Mouse (Mus musculus): Measurements from ENCODE around the gene Dpy19l1. TPM values are rescaled to one million over a fixed set of nuclear protein-coding genes. Genes with fewer than 3 reads are reported as not detected.

The Dpy19l1 gene
- polyA plus RNA-seq, 2 experiments: 10.9 to 17.9 TPM

DNA sequence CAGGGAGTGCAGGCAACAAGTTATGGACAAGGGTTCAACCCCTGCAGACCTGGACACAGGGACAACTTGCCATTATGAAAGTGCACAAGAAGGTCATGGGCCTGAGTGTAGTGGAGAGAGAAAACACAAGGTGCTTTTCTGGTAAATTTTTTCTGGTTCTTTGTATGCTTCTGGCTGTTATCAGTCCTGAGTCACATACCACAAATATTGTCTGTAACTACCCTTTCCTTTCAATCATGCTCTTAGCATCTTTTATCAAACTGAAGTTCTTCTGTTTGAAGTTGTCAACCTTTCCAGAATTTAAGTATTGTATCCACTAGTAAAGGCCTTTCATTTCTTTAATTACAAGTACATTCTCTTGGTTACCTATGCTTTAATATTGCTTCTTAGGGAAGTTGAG, 73.2 kb downstream of the Dpy19l1 start:
- H3K36me3 ChIP-seq (replicated peaks; ENCODE audit: control insufficient read depth, insufficient read depth, low read depth): peaks cover 17% of the 10 kb centered on the region; the same call in 1 of the 2 replicates

DNA sequence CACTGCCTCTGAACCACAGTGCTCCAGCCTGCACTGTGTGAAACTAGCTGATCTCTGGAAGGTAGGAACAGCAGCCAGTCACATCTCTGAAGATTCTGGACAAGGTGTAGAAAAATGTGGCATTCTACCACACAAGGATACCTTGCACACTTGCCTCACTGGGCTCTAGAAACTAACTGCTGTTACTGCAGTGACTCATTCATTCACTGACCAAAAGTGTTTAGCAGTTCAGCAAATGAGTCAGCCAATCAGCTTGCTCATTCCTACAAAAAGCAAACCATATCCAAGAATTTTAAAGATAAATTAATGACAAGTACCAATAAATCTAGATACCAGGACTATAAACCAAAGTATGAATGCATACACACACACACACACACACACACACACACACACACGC, 77.3 kb downstream of the Dpy19l1 start:
- WGBS (ENCODE audit: insufficient replicate concordance): 88% methylated on average over 1 of the region's 1 CpGs
- no peak for ATAC-seq (ENCODE audit: insufficient read depth)
- no peak for DNase-seq (ENCODE audit: low read depth in 3 of 3, low spot score in 3 of 3)
- peaks cover 13% of the 10 kb centered on the region for H3K36me3 ChIP-seq (replicated peaks; ENCODE audit: control insufficient read depth, insufficient read depth, low read depth)
- H3K9me3 ChIP-seq (ENCODE audit: control insufficient read depth, low read length): no peaks in the 10 kb centered on the region
- no peak overlapping the region for H3K4me2 ChIP-seq (ENCODE audit: low read depth)
- TF ChIP-seq EP300 (IDR thresholded peaks at IDR 0.05; ENCODE audit: low read depth): no peak
- TF ChIP-seq CTCF (IDR thresholded peaks at IDR 0.05; ENCODE audit: low read depth): no peak
- no peak overlapping the region for H3K9ac ChIP-seq (replicated peaks)
- no peak overlapping the region for H3K4me3 ChIP-seq (ENCODE audit: insufficient read depth in 1 of 2, low read depth in 2 of 2, low read length in 2 of 2)
- no peak overlapping the region for H3K27ac ChIP-seq
- H3K27me3 ChIP-seq (ENCODE audit: control insufficient read depth, insufficient read depth, low read length): no peaks in the 10 kb centered on the region
- H3K4me1 ChIP-seq (replicated peaks; ENCODE audit: control insufficient read depth in 2 of 2, insufficient read depth in 2 of 2, low read length in 1 of 2): no peaks in the 10 kb centered on the region

More for the DNA sequence above, 73.2 kb downstream of the Dpy19l1 start:
- TF ChIP-seq EP300 (IDR thresholded peaks at IDR 0.05; ENCODE audit: low read depth) (no peak), CTCF (IDR thresholded peaks at IDR 0.05; ENCODE audit: low read depth) (no peak)
- no peak for ATAC-seq (ENCODE audit: insufficient read depth)
- H3K9ac ChIP-seq (replicated peaks): no peak overlapping the region
- no peak for DNase-seq (ENCODE audit: low read depth in 3 of 3, low spot score in 3 of 3)
- H3K4me3 ChIP-seq (ENCODE audit: insufficient read depth in 1 of 2, low read depth in 2 of 2, low read length in 2 of 2): no peak overlapping the region
- H3K9me3 ChIP-seq (ENCODE audit: control insufficient read depth, low read length): no peaks in the 10 kb centered on the region
- no peaks in the 10 kb centered on the region for H3K4me1 ChIP-seq (replicated peaks; ENCODE audit: control insufficient read depth in 2 of 2, insufficient read depth in 2 of 2, low read length in 1 of 2)
- H3K27ac ChIP-seq: no peak overlapping the region
- H3K4me2 ChIP-seq (ENCODE audit: low read depth): no peak overlapping the region
- H3K27me3 ChIP-seq (ENCODE audit: control insufficient read depth, insufficient read depth, low read length): no peaks in the 10 kb centered on the region

DNA sequence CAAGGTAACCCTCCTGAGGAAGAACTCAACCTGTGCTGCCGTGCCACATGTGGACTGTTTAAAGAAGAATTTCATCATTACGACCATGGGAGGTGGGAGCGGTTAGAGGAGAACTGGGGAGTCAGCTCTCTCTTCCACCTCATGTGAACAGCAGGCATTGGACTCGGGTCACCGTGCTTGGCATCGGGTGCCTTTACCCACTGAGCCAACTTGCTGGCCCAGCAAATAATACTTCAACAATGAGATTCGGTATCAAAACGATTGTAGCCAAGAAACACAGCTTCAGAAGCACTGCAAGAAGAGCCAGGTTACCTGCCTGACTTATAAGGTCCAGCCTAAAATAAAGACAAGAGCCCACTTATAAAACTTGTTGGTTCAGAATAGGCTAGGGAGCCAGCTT, 79.7 kb downstream of the Dpy19l1 start:
- no peaks in the 10 kb centered on the region for H3K27me3 ChIP-seq (ENCODE audit: control insufficient read depth, insufficient read depth, low read length)
- H3K36me3 ChIP-seq (replicated peaks; ENCODE audit: control insufficient read depth, insufficient read depth, low read depth): peaks cover 23% of the 10 kb centered on the region
- H3K4me2 ChIP-seq (ENCODE audit: low read depth): no peak overlapping the region
- DNase-seq (ENCODE audit: low read depth in 3 of 3, low spot score in 3 of 3) (no peak), ATAC-seq (ENCODE audit: insufficient read depth) (no peak)
- H3K9ac ChIP-seq (replicated peaks): no peak overlapping the region
- no peak for TF ChIP-seq CTCF (IDR thresholded peaks at IDR 0.05; ENCODE audit: low read depth)
- TF ChIP-seq EP300 (IDR thresholded peaks at IDR 0.05; ENCODE audit: low read depth): no peak
- no peaks in the 10 kb centered on the region for H3K4me1 ChIP-seq (replicated peaks; ENCODE audit: control insufficient read depth in 2 of 2, insufficient read depth in 2 of 2, low read length in 1 of 2)
- no peak overlapping the region for H3K4me3 ChIP-seq (ENCODE audit: insufficient read depth in 1 of 2, low read depth in 2 of 2, low read length in 2 of 2)
- no peaks in the 10 kb centered on the region for H3K9me3 ChIP-seq (ENCODE audit: control insufficient read depth, low read length)
- 83% methylated on average over 8 of the region's 8 CpGs for WGBS (ENCODE audit: insufficient replicate concordance)
- no peak overlapping the region for H3K27ac ChIP-seq

DNA sequence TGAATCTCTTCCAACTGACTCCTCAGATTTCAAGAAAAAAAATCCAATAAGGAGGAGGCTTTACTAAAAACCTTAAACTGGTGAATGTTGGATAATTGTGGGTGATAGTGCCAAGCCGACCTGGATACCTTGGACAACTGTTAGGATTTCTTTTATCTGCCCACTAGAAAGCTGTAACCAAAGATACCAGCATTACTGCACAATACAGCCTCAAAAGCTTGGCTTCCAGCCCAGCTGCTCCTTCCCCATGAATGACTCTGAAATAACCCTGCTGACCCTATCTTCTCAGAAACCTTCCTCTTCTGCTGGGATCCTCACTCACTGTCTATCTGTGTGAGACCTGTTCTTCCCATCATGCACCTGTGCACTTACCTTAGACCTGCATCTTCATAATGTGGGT, 81.1 kb downstream of the Dpy19l1 start:
- no peaks in the 10 kb centered on the region for H3K9me3 ChIP-seq (ENCODE audit: control insufficient read depth, low read length)
- H3K36me3 ChIP-seq (replicated peaks; ENCODE audit: control insufficient read depth, insufficient read depth, low read depth): peaks cover 24% of the 10 kb centered on the region
- no peak overlapping the region for H3K9ac ChIP-seq (replicated peaks)
- ATAC-seq (ENCODE audit: insufficient read depth) (no peak), DNase-seq (ENCODE audit: low read depth in 3 of 3, low spot score in 3 of 3) (no peak)
- no peak overlapping the region for H3K4me2 ChIP-seq (ENCODE audit: low read depth)
- WGBS (ENCODE audit: insufficient replicate concordance): 62% methylated on average over 1 of the region's 1 CpGs
- no peaks in the 10 kb centered on the region for H3K4me1 ChIP-seq (replicated peaks; ENCODE audit: control insufficient read depth in 2 of 2, insufficient read depth in 2 of 2, low read length in 1 of 2)
- no peak for TF ChIP-seq EP300 (IDR thresholded peaks at IDR 0.05; ENCODE audit: low read depth)
- TF ChIP-seq CTCF (IDR thresholded peaks at IDR 0.05; ENCODE audit: low read depth): no peak
- H3K27ac ChIP-seq: no peak overlapping the region
- no peaks in the 10 kb centered on the region for H3K27me3 ChIP-seq (ENCODE audit: control insufficient read depth, insufficient read depth, low read length)
- no peak overlapping the region for H3K4me3 ChIP-seq (ENCODE audit: insufficient read depth in 1 of 2, low read depth in 2 of 2, low read length in 2 of 2)

DNA sequence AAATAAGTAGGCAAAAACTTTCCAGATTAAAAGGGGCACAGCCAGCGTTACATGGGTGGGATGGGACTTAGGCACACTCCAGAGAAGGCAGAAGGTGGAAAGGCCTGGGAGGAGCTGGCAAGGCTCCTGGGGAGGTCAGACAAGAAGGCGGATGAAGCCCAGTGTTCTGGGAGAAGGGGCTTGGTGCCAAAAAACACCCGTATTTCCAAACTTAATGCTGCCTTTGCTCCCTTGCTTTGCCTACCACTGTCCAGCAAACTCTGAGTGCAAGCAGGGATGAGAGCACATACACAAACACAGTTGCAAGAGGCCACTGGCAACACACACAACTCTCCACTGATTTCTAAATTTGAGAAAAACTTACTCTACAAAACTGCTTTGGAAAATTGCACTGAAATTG, 81.7 kb downstream of the Dpy19l1 start:
- TF ChIP-seq EP300 (IDR thresholded peaks at IDR 0.05; ENCODE audit: low read depth) (no peak), CTCF (IDR thresholded peaks at IDR 0.05; ENCODE audit: low read depth) (no peak)
- Histone ChIP-seq H3K9me3 (ENCODE audit: control insufficient read depth, low read length) (no peaks in the 10 kb centered on the region), H3K4me1 (replicated peaks; ENCODE audit: control insufficient read depth in 2 of 2, insufficient read depth in 2 of 2, low read length in 1 of 2) (no peaks in the 10 kb centered on the region), H3K4me3 (ENCODE audit: insufficient read depth in 1 of 2, low read depth in 2 of 2, low read length in 2 of 2) (no peak overlapping the region), H3K4me2 (ENCODE audit: low read depth) (no peak overlapping the region), H3K27me3 (ENCODE audit: control insufficient read depth, insufficient read depth, low read length) (no peaks in the 10 kb centered on the region), H3K27ac (no peak overlapping the region), H3K9ac (replicated peaks) (no peak overlapping the region), H3K36me3 (replicated peaks; ENCODE audit: control insufficient read depth, insufficient read depth, low read depth) (peaks cover 24% of the 10 kb centered on the region)
- WGBS (ENCODE audit: insufficient replicate concordance): 80% methylated on average over 3 of the region's 3 CpGs
- ATAC-seq (ENCODE audit: insufficient read depth) (no peak), DNase-seq (ENCODE audit: low read depth in 3 of 3, low spot score in 3 of 3) (no peak)
